Comparison of ENCODE assay signal across 8 mouse cellular contexts in genomic region chr14:30626756-30627742, GRCm38 (mm10). TPM values are rescaled to one million over a fixed set of nuclear protein-coding genes. Genes with fewer than 3 reads are reported as not detected.
DNase-seq lines count a peak whose midpoint lies in the region; ATAC-seq and TF ChIP-seq lines count a peak whose summit lies in the region.

No protein-coding gene starts in this region.

- ATAC-seq in forebrain, embryonic 12.5 days (ENCODE audit: low FRiP score): 0 out of 2 replicates have a peak, but pooled peaks have one; percentile 2
- ATAC-seq in liver, embryonic 11.5 days (replicated peaks; ENCODE audit: low FRiP score): no peak
- no peak for ATAC-seq in stomach, embryonic 15.5 days (ENCODE audit: insufficient read depth, low FRiP score, low read depth)
- ATAC-seq in megakaryocyte-erythroid progenitor cell, adult 5-6 weeks (replicated peaks; ENCODE audit: low FRiP score, low TSS enrichment, poor library complexity, severe bottlenecking): no peak

- no peak overlapping the region for H3K9ac ChIP-seq in forebrain, embryonic 12.5 days
- H3K9ac ChIP-seq in liver, embryonic 11.5 days (ENCODE audit: low read depth, low read length): peak overlapping the region; percentile 77
- H3K9ac ChIP-seq in stomach, embryonic 15.5 days: 0 out of 2 replicates have a peak overlapping the region, but pooled peaks have one; percentile 44

- H3K4me3 ChIP-seq in spleen, adult 2 months (ENCODE audit: extremely low read depth, insufficient read depth, insufficient read length): peak overlapping the region; percentile 93
- peak overlapping the region; percentile 49 for H3K4me3 ChIP-seq in forebrain, embryonic 12.5 days (replicated peaks)
- peak overlapping the region; percentile 74 for H3K4me3 ChIP-seq in liver, embryonic 11.5 days (ENCODE audit: low read depth, low read length)
- H3K4me3 ChIP-seq in stomach, embryonic 15.5 days (replicated peaks): peak overlapping the region; percentile 86

- H3K4me2 ChIP-seq in forebrain, embryonic 12.5 days: peak overlapping the region; percentile 58
- peak overlapping the region; percentile 84 for H3K4me2 ChIP-seq in liver, embryonic 11.5 days
- peak overlapping the region; percentile 84 for H3K4me2 ChIP-seq in stomach, embryonic 15.5 days

- TF ChIP-seq CTCF in spleen, adult 2 months (IDR thresholded peaks at IDR 0.05; ENCODE audit: extremely low read depth, insufficient read depth, insufficient read length, insufficient replicate concordance): no peak

- 10% methylated on average over 12 of the region's 12 CpGs for WGBS in spleen, adult 2 months
- WGBS in forebrain, embryonic 12.5 days: 62% methylated on average over 12 of the region's 12 CpGs
- WGBS in liver, embryonic 11.5 days: 37% methylated on average over 12 of the region's 12 CpGs
- WGBS in stomach, embryonic 15.5 days: 51% methylated on average over 12 of the region's 12 CpGs

- H3K27me3 ChIP-seq in spleen, adult 2 months (ENCODE audit: control insufficient read depth, insufficient read depth, low read length): no peaks in the 10 kb centered on the region
- peaks cover 28% of the 10 kb centered on the region for H3K27me3 ChIP-seq in forebrain, embryonic 12.5 days
- H3K27me3 ChIP-seq in liver, embryonic 11.5 days (replicated peaks; ENCODE audit: control insufficient read depth, insufficient read depth, low read length): no peaks in the 10 kb centered on the region
- H3K27me3 ChIP-seq in stomach, embryonic 15.5 days (replicated peaks): no peaks in the 10 kb centered on the region

- no peak for TF ChIP-seq POLR2A in spleen, adult 2 months (IDR thresholded peaks at IDR 0.05; ENCODE audit: low read depth, low read length)

- no peak for DNase-seq in spleen, adult 2 months (ENCODE audit: low read depth in 1 of 2, low spot score in 2 of 2)
- no peak for DNase-seq in spleen, adult 12 weeks (ENCODE audit: low spot score)
- no peak for DNase-seq in liver, embryonic 11.5 days (ENCODE audit: low spot score)
- DNase-seq in left cerebral cortex, adult 18-20 months (ENCODE audit: low spot score in 2 of 2): no peak
- DNase-seq in adrenal gland, adult 18-20 months (ENCODE audit: low spot score in 2 of 2): no peak

- no peaks in the 10 kb centered on the region for H3K9me3 ChIP-seq in forebrain, embryonic 12.5 days
- no peaks in the 10 kb centered on the region for H3K9me3 ChIP-seq in liver, embryonic 11.5 days (ENCODE audit: control insufficient read depth, low read length)
- H3K9me3 ChIP-seq in stomach, embryonic 15.5 days: no peaks in the 10 kb centered on the region

- peak overlapping the region; percentile 83 for H3K27ac ChIP-seq in spleen, adult 2 months (ENCODE audit: insufficient read depth, low read length)
- no peak overlapping the region for H3K27ac ChIP-seq in forebrain, embryonic 12.5 days
- peak overlapping the region; percentile 30 for H3K27ac ChIP-seq in liver, embryonic 11.5 days (ENCODE audit: low read depth, low read length)
- peak overlapping the region; percentile 88 for H3K27ac ChIP-seq in stomach, embryonic 15.5 days

- H3K4me1 ChIP-seq in spleen, adult 2 months (ENCODE audit: control insufficient read depth, insufficient read depth, insufficient read length): peaks cover 44% of the 10 kb centered on the region
- H3K4me1 ChIP-seq in forebrain, embryonic 12.5 days: peaks cover 18% of the 10 kb centered on the region
- peaks cover 27% of the 10 kb centered on the region for H3K4me1 ChIP-seq in liver, embryonic 11.5 days (replicated peaks; ENCODE audit: control insufficient read depth, insufficient read depth, low read length)
- peaks cover 41% of the 10 kb centered on the region for H3K4me1 ChIP-seq in stomach, embryonic 15.5 days

- peaks cover 6% of the 10 kb centered on the region; the same call in 1 of the 2 replicates for H3K36me3 ChIP-seq in spleen, adult 2 months (ENCODE audit: control insufficient read depth, insufficient read depth, low read length)
- H3K36me3 ChIP-seq in forebrain, embryonic 12.5 days (replicated peaks): no peaks in the 10 kb centered on the region
- H3K36me3 ChIP-seq in liver, embryonic 11.5 days (ENCODE audit: control insufficient read depth, insufficient read depth, low read length): no peaks in the 10 kb centered on the region
- H3K36me3 ChIP-seq in stomach, embryonic 15.5 days: no peaks in the 10 kb centered on the region

RNA-seq across cellular contexts. Expression of gene Prkcd, which starts 1.0 kb away (rescaled TPM):
- 187 and 226 TPM in 2 replicates for polyA plus RNA-seq in spleen, adult 2 months (2012; rRNA removed)
- polyA plus RNA-seq in forebrain, embryonic 12.5 days (2016; fragmentation: Nextera tagmentation; extraction: Ambion mirVana): 25.8 and 29.0 TPM in 2 replicates
- 34.7 and 38.4 TPM in 2 replicates for polyA plus RNA-seq in liver, embryonic 11.5 days (2014; fragmentation: Nextera tagmentation; extraction: Ambion mirVana)
- polyA plus RNA-seq in stomach, embryonic 15.5 days (2015; fragmentation: Nextera tagmentation; extraction: Ambion mirVana): 56.2 and 59.1 TPM in 2 replicates
- total RNA-seq in megakaryocyte-erythroid progenitor cell, adult 5-6 weeks (2014; fragmentation: Nextera tagmentation): 33.4 and 47.3 TPM in 2 replicates
- 20.7 and 32.0 TPM in 2 replicates for total RNA-seq in megakaryocyte-erythroid progenitor cell, adult 5-6 weeks (2017)
- 10 to 100 TPM; 11.4 to 12.7 TPM for total RNA-seq in left cerebral cortex, adult 18-20 months (2021)
- 100 to 1,000 TPM; 123 to 353 TPM for total RNA-seq in adrenal gland, adult 18-20 months (2021)

RNA-seq across cellular contexts. Expression of gene Rft1, which starts 27.1 kb away (rescaled TPM):
- 8.5 and 8.6 TPM in 2 replicates for polyA plus RNA-seq in spleen, adult 2 months (2012; rRNA removed)
- polyA plus RNA-seq in forebrain, embryonic 12.5 days (2016; fragmentation: Nextera tagmentation; extraction: Ambion mirVana): 10.9 TPM in 2 replicates
- 9.7 and 9.8 TPM in 2 replicates for polyA plus RNA-seq in liver, embryonic 11.5 days (2014; fragmentation: Nextera tagmentation; extraction: Ambion mirVana)
- 14.7 and 17.3 TPM in 2 replicates for polyA plus RNA-seq in stomach, embryonic 15.5 days (2015; fragmentation: Nextera tagmentation; extraction: Ambion mirVana)
- 15.4 and 23.5 TPM in 2 replicates for total RNA-seq in megakaryocyte-erythroid progenitor cell, adult 5-6 weeks (2014; fragmentation: Nextera tagmentation)
- 7.6 and 18.7 TPM in 2 replicates for total RNA-seq in megakaryocyte-erythroid progenitor cell, adult 5-6 weeks (2017)
- total RNA-seq in left cerebral cortex, adult 18-20 months (2021): 10 to 100 TPM; 10.0 to 10.4 TPM
- total RNA-seq in adrenal gland, adult 18-20 months (2021): 10 to 100 TPM; 20.8 to 35.3 TPM
